Mouse (Mus musculus) stomach, embryonic 16.5 days (tissue): ENCODE results near the gene Rtn1. TPM values are rescaled to one million over a fixed set of nuclear protein-coding genes. Genes with fewer than 3 reads are reported as not detected.
"Not testable (repeated sequence)": the region's sequence is repeated elsewhere in the genome, so short reads cannot be mapped to it uniquely, and the experiment has no call there.

Source experiments
- ATAC-seq: fragments of 200-750 bp; cut with Nextera tagmentation; 2 replicates; pipeline ENCODE4 v1.8.0; 2017; ENCODE audit warnings: moderate number of reproducible peaks, moderate TSS enrichment; ENCODE audit not compliant: insufficient read depth, low FRiP score
- H3K27ac ChIP-seq: fragments of 300-500 bp; sonication (generic); 2 replicates; pipeline ENCODE4 v1.5.1; 2014; ENCODE audit warnings: low read length
- H3K27me3 ChIP-seq: fragments of 300-500 bp; sonication (generic); 2 replicates; pipeline ENCODE4 v1.6.1; 2014; ENCODE audit warnings: low read length, control low read depth, mixed read lengths; ENCODE audit not compliant: control insufficient read depth, insufficient read depth
- H3K36me3 ChIP-seq: fragments of 300-500 bp; sonication (generic); 2 replicates; pipeline ENCODE4 v1.6.1; 2014; ENCODE audit warnings: low read length; ENCODE audit not compliant: control insufficient read depth, insufficient read depth
- H3K4me1 ChIP-seq: fragments of 300-500 bp; sonication (generic); 2 replicates; pipeline ENCODE4 v1.6.1; 2014; ENCODE audit warnings: low read length, control low read depth, mixed read lengths; ENCODE audit not compliant: control insufficient read depth, insufficient read depth
- H3K4me2 ChIP-seq: fragments of 300-500 bp; sonication (generic); 2 replicates; pipeline ENCODE4 v1.6.1; 2014; ENCODE audit warnings: low read depth, low read length, mixed read lengths
- H3K4me3 ChIP-seq: fragments of 300-500 bp; sonication (generic); replicated peaks from 2 replicates; pipeline ENCODE4 v1.5.1; 2014; ENCODE audit warnings: mild to moderate bottlenecking, low read length
- H3K9ac ChIP-seq: fragments of 300-500 bp; sonication (generic); 2 replicates; pipeline ENCODE4 v1.6.1; 2014; ENCODE audit warnings: low read length
- H3K9me3 ChIP-seq: fragments of 300-500 bp; sonication (generic); replicated peaks from 2 replicates; pipeline ENCODE4 v1.6.1; 2016; ENCODE audit warnings: low read length, control low read depth; ENCODE audit not compliant: control insufficient read depth
- WGBS: fragments of 180-500 bp; shearing (Covaris S2); extraction: QIAGEN DNeasy Blood & Tissue Kit; methylation state at CpG from one replicate; pipeline ENCODE4 v1.1.7; 2014; 5-methylcytosine and 5-hydroxymethylcytosine counted together
- polyA plus RNA-seq: library from polyadenylated mRNA; unstranded; fragments of >200 nt; fragmentation: Nextera tagmentation; extraction: Ambion mirVana; gene quantifications from 2 replicates; pipeline ENCODE4 v1.2.1, GENCODE M21; 2015

Rtn1 gene
- polyA plus RNA-seq, 1 experiment from 2014 or later, result 59.8 TPM

GRCm38 (mm10) chr12:72298222-72298621 is 110.6 kb downstream of the Rtn1 start:
- WGBS, result 36% methylated on average over 7 of the region's 7 CpGs
- Histone ChIP-seq H3K36me3 (no peaks in the 10 kb centered on the region), H3K27ac (no peak overlapping the region), H3K27me3 (no peaks in the 10 kb centered on the region), H3K4me3 (no peak overlapping the region), H3K9ac (no peak overlapping the region), H3K4me1 (no peaks in the 10 kb centered on the region), H3K4me2 (no peak overlapping the region), H3K9me3 (no peaks in the 10 kb centered on the region)
- ATAC-seq, result peak; percentile 47; the same call in 1 of the 2 replicates

- 89% methylated on average over 5 of the region's 5 CpGs for WGBS
- no peak for ATAC-seq
- Histone ChIP-seq H3K27me3 (no peaks in the 10 kb centered on the region), H3K36me3 (no peaks in the 10 kb centered on the region), H3K9me3 (no peaks in the 10 kb centered on the region), H3K4me3 (no peak overlapping the region), H3K9ac (no peak overlapping the region), H3K27ac (no peak overlapping the region), H3K4me2 (no peak overlapping the region), H3K4me1 (no peaks in the 10 kb centered on the region)
These were observed 112.3 kb downstream of the Rtn1 start for GRCm38 (mm10) chr12:72296552-72296951.

GRCm38 (mm10) chr12:72293185-72293584 is 115.7 kb downstream of the Rtn1 start:
- H3K4me3 ChIP-seq, H3K27me3 ChIP-seq, ATAC-seq, H3K4me2 ChIP-seq, H3K27ac ChIP-seq, H3K36me3 ChIP-seq, H3K9ac ChIP-seq, H3K4me1 ChIP-seq, H3K9me3 ChIP-seq: not testable (repeated sequence)
- WGBS, result 94% methylated on average over 3 of the region's 3 CpGs

- Histone ChIP-seq H3K4me2 (no peak overlapping the region), H3K27ac (no peak overlapping the region), H3K9ac (no peak overlapping the region), H3K36me3 (no peaks in the 10 kb centered on the region), H3K4me1 (no peaks in the 10 kb centered on the region), H3K4me3 (no peak overlapping the region), H3K9me3 (0 out of 2 replicates have a peak, but pooled peaks cover 4% of the 10 kb centered on the region), H3K27me3 (no peaks in the 10 kb centered on the region)
- WGBS, result 75% methylated on average over 2 of the region's 2 CpGs
- no peak for ATAC-seq
These were observed 116.3 kb downstream of the Rtn1 start for GRCm38 (mm10) chr12:72292566-72292965.

GRCm38 (mm10) chr12:72291266-72291665 is 117.6 kb downstream of the Rtn1 start:
- Histone ChIP-seq H3K36me3 (no peaks in the 10 kb centered on the region), H3K4me2 (no peak overlapping the region), H3K27ac (no peak overlapping the region), H3K4me3 (no peak overlapping the region), H3K9me3 (0 out of 2 replicates have a peak, but pooled peaks cover 4% of the 10 kb centered on the region), H3K4me1 (no peaks in the 10 kb centered on the region), H3K27me3 (no peaks in the 10 kb centered on the region), H3K9ac (no peak overlapping the region)
- 93% methylated on average over 4 of the region's 4 CpGs for WGBS
- ATAC-seq, result no peak

GRCm38 (mm10) chr12:72288215-72288614 is 120.6 kb downstream of the Rtn1 start:
- no peak overlapping the region for H3K27ac ChIP-seq
- H3K9ac ChIP-seq, result no peak overlapping the region
- H3K4me2 ChIP-seq, result no peak overlapping the region
- no peaks in the 10 kb centered on the region for H3K4me1 ChIP-seq
- H3K27me3 ChIP-seq, result no peaks in the 10 kb centered on the region
- no peak for ATAC-seq
- H3K9me3 ChIP-seq, result 0 out of 2 replicates have a peak, but pooled peaks cover 4% of the 10 kb centered on the region
- H3K36me3 ChIP-seq, result no peaks in the 10 kb centered on the region
- H3K4me3 ChIP-seq, result no peak overlapping the region
- 72% methylated on average over 3 of the region's 3 CpGs for WGBS

GRCm38 (mm10) chr12:72287332-72288004 is 121.4 kb downstream of the Rtn1 start:
- H3K27ac ChIP-seq, result no peak overlapping the region
- no peaks in the 10 kb centered on the region for H3K4me1 ChIP-seq
- H3K36me3 ChIP-seq, result no peaks in the 10 kb centered on the region
- 0 out of 2 replicates have a peak, but pooled peaks cover 4% of the 10 kb centered on the region for H3K9me3 ChIP-seq
- H3K27me3 ChIP-seq, result no peaks in the 10 kb centered on the region
- H3K4me2 ChIP-seq, result no peak overlapping the region
- H3K9ac ChIP-seq, result no peak overlapping the region
- WGBS, result 60% methylated on average over 4 of the region's 4 CpGs
- H3K4me3 ChIP-seq, result no peak overlapping the region
- ATAC-seq, result no peak

GRCm38 (mm10) chr12:72285366-72286345 is 123.2 kb downstream of the Rtn1 start:
- ATAC-seq, result no peak

GRCm38 (mm10) chr12:72284576-72284975 is 124.3 kb downstream of the Rtn1 start:
- H3K9ac ChIP-seq, result no peak overlapping the region
- 85% methylated on average over 7 of the region's 7 CpGs for WGBS

More at GRCm38 (mm10) chr12:72285366-72286345, 123.2 kb downstream of the Rtn1 start:
- H3K27ac ChIP-seq, result no peak overlapping the region
- H3K4me3 ChIP-seq, result no peak overlapping the region
- no peaks in the 10 kb centered on the region for H3K4me1 ChIP-seq
- no peaks in the 10 kb centered on the region for H3K36me3 ChIP-seq
- H3K27me3 ChIP-seq, result no peaks in the 10 kb centered on the region
- H3K4me2 ChIP-seq, result no peak overlapping the region
- 72% methylated on average over 25 of the region's 25 CpGs for WGBS
- H3K9ac ChIP-seq, result no peak overlapping the region
- no peaks in the 10 kb centered on the region for H3K9me3 ChIP-seq

More at GRCm38 (mm10) chr12:72284576-72284975, 124.3 kb downstream of the Rtn1 start:
- Histone ChIP-seq H3K36me3 (no peaks in the 10 kb centered on the region), H3K27ac (no peak overlapping the region), H3K4me3 (no peak overlapping the region), H3K4me2 (no peak overlapping the region), H3K27me3 (no peaks in the 10 kb centered on the region), H3K9me3 (no peaks in the 10 kb centered on the region), H3K4me1 (no peaks in the 10 kb centered on the region)
- no peak for ATAC-seq
